Mouse (Mus musculus) left cerebral cortex, adult 9 months (tissue): ENCODE measurements around the gene Mrpl55.

Source experiments
- DNase-seq, 2 experiments: peaks; one replicate each; pipeline ENCODE4 v3.0.0; 2022; ENCODE audit warnings: low spot score in 2 of 2

The Mrpl55 gene

DNA sequence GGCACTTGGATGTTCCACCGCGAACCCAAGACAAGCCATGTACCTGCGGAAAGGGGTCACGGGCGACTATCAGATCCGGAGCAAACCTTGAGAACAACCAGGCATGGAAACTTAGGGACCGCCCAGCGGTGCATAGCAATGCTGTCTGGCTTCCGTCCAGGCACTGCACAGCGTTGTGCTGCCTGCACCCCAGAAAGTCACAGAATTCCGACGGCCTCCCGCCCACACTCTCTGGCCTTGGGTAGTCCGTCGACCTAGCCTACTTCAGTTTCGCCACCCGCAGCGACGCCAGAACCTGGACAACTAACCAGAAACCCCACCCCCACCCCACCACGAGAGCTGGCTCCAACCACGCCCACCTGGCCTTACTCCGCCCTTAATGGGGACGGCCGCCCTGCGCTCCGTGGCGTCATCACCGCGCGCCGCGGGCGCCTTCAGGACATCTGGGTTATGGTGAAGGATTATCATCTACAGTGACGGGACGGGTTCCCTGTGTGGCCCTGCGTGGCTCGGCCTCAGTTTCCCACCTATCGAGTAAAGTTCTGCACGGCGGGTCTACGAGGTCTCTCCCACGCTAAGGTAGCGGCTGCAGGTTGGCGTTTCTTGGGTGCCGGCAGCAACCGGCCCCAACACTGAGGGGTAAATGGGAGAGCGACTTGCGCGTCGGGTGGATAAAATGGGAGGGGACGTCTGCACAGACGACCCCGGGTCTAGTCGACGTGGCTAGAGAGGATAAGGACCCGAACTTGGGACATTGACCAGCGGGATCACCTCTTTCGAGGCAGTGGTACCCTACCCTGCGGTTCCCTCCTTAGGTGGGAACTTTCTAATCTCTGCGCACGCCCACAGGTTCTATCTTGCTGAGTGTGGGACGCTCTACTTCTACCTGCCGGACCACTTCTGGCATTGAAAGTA lies at the start of gene Mrpl55:
Gene Mrpl55 (plus strand): TSS at position 406 of the 915 bp plus-strand sequence.
- peak; percentile 64 to 92 for DNase-seq

DNA sequence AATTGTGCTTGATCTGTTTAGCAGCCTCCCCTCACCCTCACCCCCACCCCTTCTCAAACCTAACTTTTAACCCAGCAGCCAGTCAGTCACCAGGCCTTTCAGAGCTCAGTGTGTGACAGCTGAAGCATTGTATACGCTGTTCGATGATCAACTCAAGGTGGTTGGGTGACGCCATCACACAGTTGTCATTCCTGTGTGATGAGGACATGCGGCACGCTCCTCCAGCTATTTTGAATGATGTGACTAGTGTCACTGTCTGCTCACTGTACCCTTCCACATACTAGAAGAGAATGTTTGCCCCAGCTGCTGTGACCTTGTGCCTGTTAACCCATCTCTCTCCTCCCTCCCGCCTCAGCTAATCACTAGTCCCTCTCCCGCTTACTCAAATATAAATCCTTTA lies 48.1 kb upstream of the Mrpl55 start:
- no peak for DNase-seq

DNA sequence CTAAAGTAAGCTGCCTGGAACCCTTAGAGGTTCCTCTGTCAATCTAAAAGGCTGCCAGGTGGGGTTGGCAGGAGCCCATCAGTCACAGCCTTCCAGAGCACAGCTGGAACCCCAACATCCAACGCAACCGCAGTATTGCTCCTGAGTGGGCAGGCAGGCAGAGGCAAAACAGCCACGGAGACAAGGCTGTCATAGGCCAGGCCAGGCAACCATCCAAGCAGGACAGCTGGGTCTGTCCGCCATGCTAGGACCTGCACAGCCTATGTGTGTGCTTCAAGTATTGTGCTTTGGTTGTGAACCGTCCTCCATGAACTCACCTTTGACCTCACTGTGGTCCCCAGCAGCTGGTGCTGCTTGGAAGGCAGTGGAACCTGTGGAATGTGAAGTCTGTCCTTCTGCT lies 46.4 kb upstream of the Mrpl55 start:
- no peak for DNase-seq

DNA sequence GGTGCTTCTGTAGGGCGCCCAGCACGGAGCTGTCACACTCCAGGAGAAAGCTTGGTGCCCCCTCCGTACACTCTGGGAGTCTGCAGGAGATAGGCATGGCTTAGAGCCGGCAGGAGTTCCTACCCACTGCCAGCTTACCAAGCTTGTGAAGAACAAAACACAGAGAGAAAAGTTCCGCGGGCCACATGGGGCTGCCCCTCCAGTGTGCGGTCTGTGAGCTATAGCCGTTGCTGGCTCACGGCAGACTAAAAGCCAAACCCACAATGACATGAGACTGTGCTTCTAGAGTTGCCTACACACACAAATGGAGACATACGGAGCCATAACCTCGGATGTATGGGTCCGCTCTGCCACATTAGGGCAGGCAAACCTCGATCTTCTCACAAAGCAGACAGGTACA lies 43.2 kb upstream of the Mrpl55 start:
- no peak for DNase-seq

DNA sequence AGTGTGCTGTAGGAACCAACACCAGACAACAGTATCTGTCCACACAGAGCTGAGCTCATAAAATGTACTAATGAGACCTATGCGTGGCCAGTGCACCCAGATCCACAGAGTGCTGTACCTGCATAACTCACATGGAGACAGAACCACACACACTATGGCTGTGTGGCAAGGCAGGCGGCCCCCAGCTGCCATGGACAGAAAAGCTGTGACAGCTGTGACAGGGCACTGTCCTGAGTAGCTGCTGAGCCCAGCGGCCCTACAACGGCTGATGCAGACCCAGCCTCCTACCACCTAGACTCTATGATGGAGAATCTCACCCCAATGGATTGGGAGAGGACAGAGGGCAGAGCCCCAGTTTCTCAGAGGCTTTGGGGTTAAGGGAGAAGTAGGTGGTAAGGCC lies 42.7 kb upstream of the Mrpl55 start:
- no peak for DNase-seq

DNA sequence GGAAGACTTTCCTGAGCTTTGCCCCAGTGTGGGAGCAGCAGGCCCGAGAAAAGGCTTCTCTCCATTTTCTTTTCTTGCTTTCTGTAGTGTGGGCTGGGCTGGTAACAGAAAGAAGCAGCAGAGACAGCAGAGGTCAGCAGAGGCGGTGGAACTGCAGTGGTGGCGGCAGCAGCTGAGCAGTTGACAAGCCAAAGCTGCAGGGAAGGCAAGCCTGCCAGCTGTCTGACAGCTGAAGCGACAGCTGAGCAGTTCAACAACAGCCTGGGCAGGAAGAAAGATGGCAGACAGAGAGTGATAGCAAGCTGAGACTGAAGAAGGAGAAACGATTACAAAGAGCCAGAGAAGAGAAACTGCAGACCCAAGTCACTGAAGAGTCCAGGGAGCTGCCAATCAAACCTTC lies 40.9 kb upstream of the Mrpl55 start:
- DNase-seq, result no peak

DNA sequence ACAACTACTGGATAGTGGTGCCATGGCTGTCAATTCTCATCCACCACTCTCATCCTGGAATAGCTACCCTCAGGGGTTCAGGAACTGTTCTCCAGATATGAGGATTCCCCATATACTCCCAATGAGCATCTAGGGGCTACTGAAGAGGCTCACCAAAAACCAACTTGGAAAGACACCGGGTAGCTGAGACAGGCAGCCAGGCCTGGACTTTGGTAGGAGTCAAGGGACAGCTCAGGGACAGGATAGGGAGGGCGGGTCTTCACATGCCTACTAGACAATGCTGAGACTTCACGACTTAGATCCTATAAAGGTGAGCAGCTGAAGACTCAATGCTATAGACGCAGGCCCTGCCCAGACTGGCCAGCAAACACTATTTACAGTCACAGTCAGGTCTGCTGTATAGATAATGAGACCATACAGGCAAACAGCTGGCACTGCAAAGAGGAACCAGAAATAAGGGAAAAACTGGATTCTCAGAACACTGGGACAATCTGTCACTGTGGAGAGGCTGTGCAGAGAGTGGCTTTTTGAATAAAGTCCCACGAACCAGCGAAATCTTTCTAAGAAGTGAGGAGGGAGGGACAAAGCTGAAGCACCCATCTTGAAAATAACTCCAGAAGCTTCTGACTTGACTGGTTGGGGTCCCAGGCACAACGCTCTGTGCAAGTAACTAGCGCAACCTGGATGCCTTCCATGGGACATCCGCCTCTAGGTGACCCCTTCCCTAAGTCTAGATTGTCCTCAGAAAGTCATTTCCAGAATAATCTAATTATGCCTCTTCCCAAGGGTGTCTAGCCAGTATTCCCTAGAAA lies 39.6 kb upstream of the Mrpl55 start:
- no peak for DNase-seq

DNA sequence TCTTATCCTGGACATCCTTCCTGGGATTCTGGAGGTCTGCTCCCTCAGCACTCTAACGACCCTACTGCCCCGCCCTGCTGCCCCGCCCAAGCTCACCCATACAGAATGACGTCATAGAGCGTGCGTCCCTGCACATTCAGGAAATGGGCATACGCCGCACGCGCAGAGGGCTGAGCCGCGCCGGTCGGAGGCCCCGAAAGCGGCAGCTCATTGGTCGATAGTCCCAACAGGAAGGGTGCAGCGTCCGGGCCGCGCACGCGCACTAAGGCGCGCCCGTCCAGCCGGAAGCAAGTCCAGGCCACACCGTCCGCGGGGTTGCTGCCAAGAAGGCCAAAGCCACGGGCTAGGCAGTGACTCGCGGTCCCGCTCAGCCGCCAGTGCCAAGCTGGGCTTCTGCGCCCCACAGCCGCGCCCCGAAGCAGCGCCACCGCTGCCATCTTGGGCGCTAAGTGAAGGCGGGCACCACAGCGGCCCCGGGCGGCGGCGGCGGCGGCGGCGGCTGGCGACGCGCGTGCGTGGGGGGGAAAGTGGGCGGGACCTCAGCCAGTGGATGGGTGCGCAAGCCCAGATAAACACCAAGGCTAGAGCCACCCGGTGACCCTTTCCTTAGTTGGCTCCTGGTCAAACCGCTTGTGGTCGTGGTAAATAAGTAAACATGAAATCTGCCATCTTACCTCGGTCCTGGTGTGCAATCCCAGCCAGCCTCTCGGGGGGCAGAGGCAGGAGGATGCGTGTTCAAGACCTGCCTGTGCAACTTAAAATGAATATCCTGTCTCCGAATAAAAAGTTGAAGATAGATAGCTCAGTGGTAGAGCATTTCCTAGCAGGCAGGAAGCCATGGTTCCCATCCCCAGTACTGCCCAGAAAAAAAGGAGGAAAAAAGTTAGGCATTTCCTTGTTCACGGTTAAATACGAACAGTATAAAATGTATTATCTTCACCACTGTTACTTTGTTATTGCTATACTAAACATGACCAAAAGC lies 38.7 kb upstream of the Mrpl55 start, which contains the start of gene Iba57:
Gene Iba57 (minus strand): TSS at position 485 of the 982 bp plus-strand sequence.
- peak; percentile 99 for DNase-seq

DNA sequence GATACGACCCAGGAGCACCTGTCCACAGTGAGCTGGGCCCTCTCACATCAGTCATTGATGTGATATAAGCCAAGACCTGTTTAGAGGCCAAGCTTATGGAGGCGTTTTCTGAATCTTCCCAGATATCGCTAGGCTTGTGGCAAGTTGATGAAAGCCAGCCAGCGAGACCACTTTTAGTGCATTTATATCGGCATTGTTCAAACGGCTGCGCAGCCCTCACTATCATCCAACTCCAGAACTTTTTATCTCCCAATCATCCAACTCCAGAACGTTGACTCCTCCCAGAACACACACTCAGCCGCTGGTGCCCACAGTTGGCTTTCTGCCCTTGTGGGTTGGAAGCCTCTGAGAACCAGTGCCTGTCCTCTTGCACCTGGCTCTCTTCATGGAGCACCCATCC lies 37.9 kb upstream of the Mrpl55 start:
- no peak for DNase-seq

DNA sequence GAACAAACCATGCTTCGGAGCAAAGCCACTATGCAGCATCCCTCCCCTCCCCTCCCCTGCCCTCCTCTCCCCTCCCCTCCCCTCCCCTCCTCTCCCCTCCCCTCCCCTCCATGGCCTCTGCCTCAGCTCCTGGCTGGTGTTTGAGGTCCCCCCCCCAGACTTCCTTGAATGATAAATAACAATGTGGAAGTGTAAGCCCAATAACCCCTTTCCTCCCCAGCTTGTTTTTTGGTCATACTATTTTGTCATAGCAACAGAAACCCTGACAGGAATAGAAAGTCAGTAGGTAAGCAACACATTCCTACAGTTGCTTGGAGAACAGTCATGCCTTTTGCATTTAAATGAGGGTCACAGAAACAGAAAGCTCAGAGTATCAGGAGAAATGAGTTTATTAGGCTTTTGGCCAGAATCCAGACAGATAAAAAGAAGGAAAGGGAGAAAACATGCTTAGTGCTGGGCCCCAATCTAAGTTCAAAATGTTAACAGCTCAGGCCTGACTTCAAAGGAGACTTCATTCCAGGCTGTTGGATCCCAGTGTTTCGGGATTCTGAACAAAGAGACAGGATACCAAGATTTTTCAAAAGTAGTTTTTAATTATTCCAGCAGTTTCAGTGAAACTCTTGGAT lies 36.6 kb upstream of the Mrpl55 start:
- no peak for DNase-seq

DNA sequence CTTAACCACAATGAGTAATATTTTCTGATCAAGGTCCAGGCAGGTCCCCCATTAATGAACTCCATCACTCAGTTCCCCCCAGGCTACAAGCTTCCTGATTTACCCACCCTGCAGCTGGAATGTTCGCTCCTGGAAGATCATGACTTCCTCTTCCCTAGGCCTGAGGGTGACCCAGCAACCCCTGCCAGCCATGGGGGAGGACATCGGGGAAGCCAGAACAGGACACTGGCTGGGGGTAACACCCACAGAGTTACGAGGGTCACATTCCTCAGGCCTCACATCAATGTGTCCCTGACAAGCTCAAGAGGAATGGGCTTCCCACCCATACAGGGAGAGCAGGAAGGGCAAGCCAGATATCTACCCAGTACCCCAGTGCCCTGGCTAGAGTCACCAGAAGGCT lies 32.5 kb upstream of the Mrpl55 start:
- DNase-seq, result no peak

DNA sequence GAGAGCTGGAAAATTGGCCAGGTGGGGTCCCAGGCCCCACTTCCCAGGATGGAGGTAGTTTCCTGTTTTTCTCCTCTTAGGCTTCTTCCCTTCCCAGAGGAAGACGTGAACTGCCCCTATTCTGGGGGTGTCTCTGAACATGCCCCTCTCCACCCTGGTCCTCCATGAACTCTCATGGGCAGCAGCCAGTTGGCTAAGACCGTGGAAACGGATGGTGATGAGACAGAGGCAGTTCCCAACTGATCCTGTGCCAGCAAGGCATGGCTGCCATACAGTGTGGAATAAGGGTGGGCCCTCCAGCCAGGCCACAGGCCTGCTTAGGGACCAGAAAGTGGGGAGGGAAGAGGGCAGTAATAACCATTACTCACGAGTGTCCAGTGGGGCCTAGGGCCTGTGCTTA lies 31.7 kb upstream of the Mrpl55 start:
- DNase-seq, result no peak

DNA sequence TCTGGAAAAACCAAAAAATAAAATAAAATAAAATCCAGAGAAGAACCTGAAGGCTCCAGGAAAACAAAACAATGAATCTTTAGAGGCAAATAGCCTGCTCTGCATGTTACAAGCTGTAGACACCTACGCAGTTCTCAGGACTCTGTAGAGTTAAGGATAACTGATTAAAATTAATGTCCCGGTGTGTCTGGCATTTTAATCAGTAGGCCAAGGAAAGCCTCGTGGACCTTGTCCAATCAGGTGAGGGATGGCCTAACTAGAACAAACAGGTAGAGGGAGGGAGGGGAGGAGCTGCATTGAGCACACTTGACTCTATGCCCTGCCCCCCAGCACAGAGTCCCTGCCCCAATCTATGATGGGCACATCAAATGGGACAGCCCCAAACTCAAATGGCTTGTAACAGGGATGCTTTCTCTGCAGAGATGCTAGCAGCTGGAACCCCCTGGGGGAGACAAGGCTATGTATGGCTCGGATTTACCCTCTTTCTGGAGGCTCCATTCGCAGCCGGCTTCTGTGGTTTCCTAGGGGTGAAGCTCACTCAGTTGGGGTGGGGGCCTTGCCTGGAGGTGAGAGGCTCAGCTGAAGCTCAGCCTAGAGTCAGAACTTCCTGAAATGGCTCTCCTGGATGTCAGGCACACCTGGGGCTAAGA lies 28.0 kb upstream of the Mrpl55 start:
- DNase-seq, result no peak

DNA sequence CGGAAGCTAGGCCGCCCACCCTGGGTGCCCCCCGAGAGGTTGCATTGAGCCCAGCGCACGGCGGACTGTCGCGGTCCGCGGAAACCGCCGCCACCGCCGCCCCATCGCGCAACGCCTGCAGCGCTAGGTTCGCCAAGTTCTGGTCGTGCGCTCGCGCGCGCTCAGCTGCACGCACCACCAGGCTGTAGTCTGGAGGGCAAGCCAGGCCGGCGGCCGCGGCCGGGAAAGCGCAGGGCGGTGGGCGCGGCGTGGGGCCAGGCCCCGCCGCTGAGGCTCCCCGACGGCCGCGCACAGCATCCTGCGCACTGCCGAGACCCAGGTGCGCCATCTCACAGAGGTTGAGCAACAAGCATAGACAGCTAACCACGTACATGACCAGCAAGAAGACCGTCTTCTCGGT lies 25.8 kb upstream of the Mrpl55 start:
- DNase-seq, result no peak

DNA sequence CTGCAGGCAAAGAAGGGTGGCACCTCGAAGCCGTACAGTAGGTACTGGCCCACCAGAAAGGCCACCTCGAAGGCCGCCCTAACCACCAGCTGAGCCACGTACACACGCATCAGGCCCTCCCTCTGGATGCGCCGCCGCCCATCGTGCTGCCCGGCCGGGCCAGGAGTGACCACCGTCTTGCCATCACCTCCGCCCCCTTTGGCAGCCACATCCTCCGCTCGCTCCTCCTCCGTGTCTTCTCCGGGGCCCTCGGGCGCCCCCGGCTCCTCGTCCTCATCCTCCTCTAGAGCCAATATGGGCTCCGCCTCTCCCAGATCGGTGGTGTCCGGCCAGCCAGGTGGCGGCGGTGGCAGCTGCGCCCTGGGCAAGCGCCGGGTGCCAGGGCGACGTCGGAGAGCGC lies 25.4 kb upstream of the Mrpl55 start:
- DNase-seq, result no peak

DNA sequence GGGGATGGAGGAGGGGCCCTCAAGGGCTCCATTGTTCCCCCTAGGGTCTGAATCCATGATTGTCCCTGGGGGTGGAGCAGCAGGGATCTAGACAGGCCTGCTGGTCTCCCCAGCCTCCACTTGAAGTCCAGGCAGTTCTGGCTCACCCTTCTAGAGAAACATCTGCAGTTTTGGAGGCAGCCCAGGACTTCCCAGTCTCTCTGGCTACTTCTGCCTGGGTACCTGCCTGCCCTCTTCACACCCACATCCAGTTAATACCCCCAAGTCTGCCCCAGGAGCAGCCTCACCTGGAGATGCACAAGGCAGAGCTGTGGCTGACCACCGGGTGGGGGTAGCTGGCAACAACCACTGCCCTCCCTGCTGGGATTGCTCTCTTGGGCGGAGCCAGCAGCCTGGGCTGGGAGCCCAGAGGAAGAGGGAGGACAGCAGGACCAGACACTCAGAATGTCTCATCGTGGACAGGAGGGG lies 19.4 kb upstream of the Mrpl55 start, which contains the start of gene Gjc2:
Gene Gjc2 (minus strand): TSS at position 350 of the 468 bp plus-strand sequence.
- DNase-seq, result peak in 1 of 2 experiments; percentile 44

DNA sequence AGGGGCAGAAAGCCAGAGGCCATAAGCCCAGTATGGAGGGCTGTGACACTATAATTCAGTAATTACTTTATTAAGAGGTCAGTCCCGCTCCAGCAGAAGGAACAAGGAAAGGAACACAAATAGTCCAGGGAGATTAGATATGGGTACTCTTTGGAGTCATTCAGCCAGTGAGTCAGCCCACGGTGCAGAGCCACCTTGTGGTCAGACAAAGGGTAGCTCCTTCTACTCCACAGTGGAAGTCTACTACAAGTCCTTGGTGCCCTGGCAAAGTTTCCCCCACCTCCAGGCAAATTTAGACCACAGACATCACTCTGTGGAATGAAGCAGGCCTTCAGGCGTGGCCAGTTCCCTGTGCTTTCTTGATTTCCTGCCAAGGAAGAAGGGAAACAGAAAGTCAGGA lies 18.5 kb upstream of the Mrpl55 start:
- DNase-seq, result peak in 1 of 2 experiments; percentile 69

DNA sequence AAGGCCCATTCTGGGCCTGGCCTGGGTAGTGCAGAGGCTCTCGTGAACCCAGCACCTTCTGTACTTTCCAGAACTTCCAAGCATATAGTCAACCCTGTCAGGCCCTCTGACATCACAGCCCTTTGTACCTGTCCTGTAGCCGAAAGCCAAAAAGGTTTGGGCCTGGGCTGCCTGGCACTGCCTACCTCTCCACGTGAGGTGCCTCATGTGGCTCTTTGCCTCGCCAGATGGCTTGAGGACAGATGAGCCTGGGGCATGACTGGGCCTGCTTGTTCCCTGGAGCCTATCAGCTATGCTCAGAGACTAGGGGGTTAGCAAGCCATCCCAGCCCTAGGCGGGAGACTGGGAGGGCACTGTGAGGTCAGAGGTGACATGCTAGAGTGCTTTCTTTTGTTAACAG lies 16.8 kb upstream of the Mrpl55 start:
- DNase-seq, result no peak

DNA sequence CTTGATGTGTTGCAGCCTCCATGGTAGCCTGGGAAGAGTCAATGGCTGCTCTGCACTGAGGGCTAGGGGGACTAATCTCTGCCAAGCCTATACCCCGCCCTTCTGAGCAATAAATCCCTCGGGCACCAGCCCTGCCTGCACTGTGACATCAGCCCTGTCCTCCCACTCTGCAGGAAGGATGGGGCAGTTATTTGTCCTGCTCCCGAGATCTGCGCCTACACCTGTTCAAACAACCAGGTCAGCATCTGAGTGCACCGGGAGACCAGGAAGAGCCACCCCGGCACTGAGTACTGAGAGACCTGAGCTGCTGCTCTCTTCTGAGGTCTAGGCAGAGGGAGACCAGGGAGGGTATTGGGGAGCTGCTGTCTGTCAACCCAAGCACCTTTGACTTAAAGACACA lies 14.6 kb upstream of the Mrpl55 start:
- no peak for DNase-seq
